8 mouse cellular contexts compared by ENCODE assay signal in genomic region chr17:56302363-56302996, GRCm38 (mm10). TPM values are rescaled to one million over a fixed set of nuclear protein-coding genes. Genes with fewer than 3 reads are reported as not detected.
DNase-seq lines count a peak whose midpoint lies in the region; ATAC-seq and TF ChIP-seq lines count a peak whose summit lies in the region.

No protein-coding gene starts in this region.

- peak overlapping the region; percentile 15; the same call in 1 of the 2 replicates for H3K9ac ChIP-seq in ES-E14 (ENCODE audit: insufficient read depth, low read depth, low read length, poor library complexity, severe bottlenecking)
- no peak overlapping the region for H3K9ac ChIP-seq in forebrain, embryonic 15.5 days (replicated peaks)
- peak overlapping the region; percentile 24 for H3K9ac ChIP-seq in neural tube, embryonic 11.5 days (ENCODE audit: low read length)

- peaks cover 10% of the 10 kb centered on the region for H3K27me3 ChIP-seq in erythroblast, embryonic 14.5 days (ENCODE audit: control insufficient read depth)
- no peaks in the 10 kb centered on the region for H3K27me3 ChIP-seq in forebrain, embryonic 15.5 days
- H3K27me3 ChIP-seq in neural tube, embryonic 11.5 days (ENCODE audit: control insufficient read depth, insufficient read depth, low read length) = no peaks in the 10 kb centered on the region

- H3K36me3 ChIP-seq in erythroblast, embryonic 14.5 days (ENCODE audit: control insufficient read depth) = peaks cover 33% of the 10 kb centered on the region
- peaks cover 28% of the 10 kb centered on the region for H3K36me3 ChIP-seq in ES-E14 (ENCODE audit: control insufficient read depth, insufficient read depth, low read length, poor library complexity, severe bottlenecking)
- no peaks in the 10 kb centered on the region for H3K36me3 ChIP-seq in forebrain, embryonic 15.5 days
- H3K36me3 ChIP-seq in neural tube, embryonic 11.5 days (ENCODE audit: control insufficient read depth, insufficient read depth, low read length) = peaks cover 7% of the 10 kb centered on the region

- DNase-seq in ES-E14 (ENCODE audit: low read depth, low spot score) = no peak
- peak; percentile 70 to 82 for DNase-seq in kidney, postnatal 4 days
- peak; percentile 38 for DNase-seq in neural tube, embryonic 11.5 days (ENCODE audit: low spot score)
- no peak for DNase-seq in frontal cortex, postnatal 14 days (ENCODE audit: low spot score in 2 of 2)

- no peaks in the 10 kb centered on the region for H3K9me3 ChIP-seq in erythroblast, embryonic 14.5 days (ENCODE audit: control insufficient read depth, low read length)
- no peaks in the 10 kb centered on the region for H3K9me3 ChIP-seq in ES-E14 (ENCODE audit: control insufficient read depth, insufficient read depth, low read depth, low read length)
- no peaks in the 10 kb centered on the region for H3K9me3 ChIP-seq in forebrain, embryonic 15.5 days
- no peaks in the 10 kb centered on the region for H3K9me3 ChIP-seq in neural tube, embryonic 11.5 days (ENCODE audit: control insufficient read depth, low read length)

- H3K27ac ChIP-seq in ES-E14 (ENCODE audit: insufficient read depth, low read depth, low read length, poor library complexity, severe bottlenecking) = peak overlapping the region; percentile 61
- H3K27ac ChIP-seq in forebrain, embryonic 15.5 days (replicated peaks) = 0 out of 2 replicates have a peak overlapping the region, but pooled peaks have one; percentile 38
- peak overlapping the region; percentile 21; the same call in 1 of the 2 replicates for H3K27ac ChIP-seq in neural tube, embryonic 11.5 days (ENCODE audit: low read depth, low read length)

- in situ Hi-C loops in ES-E14 (cut with MboI; ENCODE audit: low sequenced_read_pairs in 2 of 2, unreplicated experiment in 2 of 2) = no loop called here

- no peak for ATAC-seq in erythroblast, adult 5-6 weeks (replicated peaks; ENCODE audit: low FRiP score, poor library complexity, severe bottlenecking)
- ATAC-seq in forebrain, embryonic 15.5 days (replicated peaks) = no peak
- ATAC-seq in neural tube, embryonic 11.5 days (ENCODE audit: insufficient read depth, low FRiP score, low TSS enrichment) = peak; percentile 17; the same call in 1 of the 2 replicates
- no peak for ATAC-seq in inflammation-experienced regulatory T-cells, adult 6 months

- H3K4me1 ChIP-seq in erythroblast, embryonic 14.5 days (ENCODE audit: control insufficient read depth) = peaks cover 54% of the 10 kb centered on the region
- peaks cover 4 to 35% of the 10 kb centered on the region in 2 experiments; a peak in 3 of 4 replicates for H3K4me1 ChIP-seq in ES-E14 (ENCODE audit: control insufficient read depth in 2 of 2, insufficient read depth in 2 of 2, low read length in 2 of 2, poor library complexity in 1 of 2)
- H3K4me1 ChIP-seq in forebrain, embryonic 15.5 days = peaks cover 29% of the 10 kb centered on the region
- peaks cover 28% of the 10 kb centered on the region for H3K4me1 ChIP-seq in neural tube, embryonic 11.5 days (ENCODE audit: control insufficient read depth, insufficient read depth, low read length)

- peak overlapping the region; percentile 95; the same call in 1 of the 2 replicates for H3K4me2 ChIP-seq in forebrain, embryonic 15.5 days (replicated peaks)
- peak overlapping the region; percentile 96 for H3K4me2 ChIP-seq in neural tube, embryonic 11.5 days (ENCODE audit: low read depth)

- H3K4me3 ChIP-seq in erythroblast, embryonic 14.5 days (replicated peaks) = peak overlapping the region; percentile 74
- peak overlapping the region; percentile 77 to 94; a peak in 3 of 4 replicates for H3K4me3 ChIP-seq in ES-E14 (ENCODE audit: insufficient read depth in 1 of 2, low read depth in 1 of 2, low read length in 2 of 2, poor library complexity in 1 of 2, severe bottlenecking in 1 of 2)
- no peak overlapping the region for H3K4me3 ChIP-seq in forebrain, embryonic 15.5 days
- H3K4me3 ChIP-seq in neural tube, embryonic 11.5 days (ENCODE audit: low read depth, low read length) = 0 out of 2 replicates have a peak overlapping the region, but pooled peaks have one; percentile 81

- WGBS in forebrain, embryonic 15.5 days = 22% methylated on average over 13 of the region's 13 CpGs
- WGBS in neural tube, embryonic 11.5 days = 26% methylated on average over 13 of the region's 13 CpGs

TF ChIP-seq in ES-E14, 5 proteins besides CTCF, POLR2A, EP300 and RAD21:
- TF ChIP-seq ZC3H11A (IDR thresholded peaks at IDR 0.05; ENCODE audit: borderline replicate concordance, low read depth, low read length) = no peak
- TF ChIP-seq CHD2 (IDR thresholded peaks at IDR 0.05; ENCODE audit: low read depth, low read length) = no peak
- no peak for TF ChIP-seq ZNF384 (IDR thresholded peaks at IDR 0.05; ENCODE audit: low read depth, low read length)
- no peak for TF ChIP-seq HCFC1 (IDR thresholded peaks at IDR 0.05; ENCODE audit: borderline replicate concordance, insufficient read depth, low read length)
- TF ChIP-seq MAFK (IDR thresholded peaks at IDR 0.05; ENCODE audit: insufficient read depth, low read depth, low read length) = no peak
TF ChIP-seq in ES-E14: peak in this region for 0.

RNA-seq across cellular contexts. Expression of gene Uhrf1, which starts 0.6 kb away (rescaled TPM):
- 30.4 and 30.5 TPM in 2 replicates for polyA plus RNA-seq in erythroblast, embryonic 14.5 days (2012)
- total RNA-seq in erythroblast, adult 5-6 weeks (2015; ENCODE audit: low replicate concordance) = 34.4 and 53.7 TPM in 2 replicates
- 66.2 and 103 TPM in 2 replicates for total RNA-seq in erythroblast, adult 5-6 weeks (2017; ENCODE audit: low replicate concordance)
- total RNA-seq in ES-E14 (2012; rRNA removed) = 238 and 265 TPM in 2 replicates
- 55.6 and 65.1 TPM in 2 replicates for polyA plus RNA-seq in forebrain, embryonic 15.5 days (2015; fragmentation: Nextera tagmentation; extraction: Ambion mirVana)
- 116 and 128 TPM in 2 replicates for polyA plus RNA-seq in neural tube, embryonic 11.5 days (2014; fragmentation: Nextera tagmentation; extraction: Ambion mirVana)
- 10 to 100 TPM in 1 of 3 experiments, 1 to 10 TPM in 2; 7.1 to 60.4 (median 9.6) TPM for polyA plus RNA-seq in inflammation-experienced regulatory T-cells, adult 6 months (2017; shearing (Covaris generic))

RNA-seq across cellular contexts. Expression of gene Arrdc5, which starts 2.4 kb away (rescaled TPM):
- not detected in 2 replicates for polyA plus RNA-seq in erythroblast, embryonic 14.5 days (2012)
- total RNA-seq in erythroblast, adult 5-6 weeks (2015; ENCODE audit: low replicate concordance) = not detected in 2 replicates
- not detected in 2 replicates for total RNA-seq in erythroblast, adult 5-6 weeks (2017; ENCODE audit: low replicate concordance)
- 0.21 TPM in 1 of 2 replicates, not detected in the other for total RNA-seq in ES-E14 (2012; rRNA removed)
- polyA plus RNA-seq in forebrain, embryonic 15.5 days (2015; fragmentation: Nextera tagmentation; extraction: Ambion mirVana) = not detected in 2 replicates
- not detected in 2 replicates for polyA plus RNA-seq in neural tube, embryonic 11.5 days (2014; fragmentation: Nextera tagmentation; extraction: Ambion mirVana)
- polyA plus RNA-seq in inflammation-experienced regulatory T-cells, adult 6 months (2017; shearing (Covaris generic)) = not detected

RNA-seq across cellular contexts. Expression of gene Plin3, which starts 9.8 kb away (rescaled TPM):
- 0.86 and 1.3 TPM in 2 replicates for polyA plus RNA-seq in erythroblast, embryonic 14.5 days (2012)
- 3.1 and 4.0 TPM in 2 replicates for total RNA-seq in erythroblast, adult 5-6 weeks (2015; ENCODE audit: low replicate concordance)
- 5.4 and 5.9 TPM in 2 replicates for total RNA-seq in erythroblast, adult 5-6 weeks (2017; ENCODE audit: low replicate concordance)
- 40.5 and 53.9 TPM in 2 replicates for total RNA-seq in ES-E14 (2012; rRNA removed)
- polyA plus RNA-seq in forebrain, embryonic 15.5 days (2015; fragmentation: Nextera tagmentation; extraction: Ambion mirVana) = 10.9 and 13.6 TPM in 2 replicates
- polyA plus RNA-seq in neural tube, embryonic 11.5 days (2014; fragmentation: Nextera tagmentation; extraction: Ambion mirVana) = 33.0 and 37.8 TPM in 2 replicates
- 10 to 100 TPM; 25.6 to 28.7 (median 25.6) TPM for polyA plus RNA-seq in inflammation-experienced regulatory T-cells, adult 6 months (2017; shearing (Covaris generic))

RNA-seq across cellular contexts. Expression of gene Kdm4b, which starts 23.4 kb away (rescaled TPM):
- polyA plus RNA-seq in erythroblast, embryonic 14.5 days (2012) = 1.1 and 2.2 TPM in 2 replicates
- total RNA-seq in erythroblast, adult 5-6 weeks (2015; ENCODE audit: low replicate concordance) = 1.7 and 5.0 TPM in 2 replicates
- total RNA-seq in erythroblast, adult 5-6 weeks (2017; ENCODE audit: low replicate concordance) = 2.9 and 3.5 TPM in 2 replicates
- 21.1 and 43.7 TPM in 2 replicates for total RNA-seq in ES-E14 (2012; rRNA removed)
- polyA plus RNA-seq in forebrain, embryonic 15.5 days (2015; fragmentation: Nextera tagmentation; extraction: Ambion mirVana) = 81.2 and 81.5 TPM in 2 replicates
- 53.5 and 59.9 TPM in 2 replicates for polyA plus RNA-seq in neural tube, embryonic 11.5 days (2014; fragmentation: Nextera tagmentation; extraction: Ambion mirVana)
- 1 to 10 TPM; 3.2 to 8.4 (median 8.0) TPM for polyA plus RNA-seq in inflammation-experienced regulatory T-cells, adult 6 months (2017; shearing (Covaris generic))

RNA-seq across cellular contexts. Expression of gene Ticam1, which starts 25.9 kb away (rescaled TPM):
- 0.90 and 0.96 TPM in 2 replicates for polyA plus RNA-seq in erythroblast, embryonic 14.5 days (2012)
- 2.5 and 5.0 TPM in 2 replicates for total RNA-seq in erythroblast, adult 5-6 weeks (2015; ENCODE audit: low replicate concordance)
- 1.3 and 2.8 TPM in 2 replicates for total RNA-seq in erythroblast, adult 5-6 weeks (2017; ENCODE audit: low replicate concordance)
- total RNA-seq in ES-E14 (2012; rRNA removed) = 2.4 and 2.8 TPM in 2 replicates
- 1.3 and 1.7 TPM in 2 replicates for polyA plus RNA-seq in forebrain, embryonic 15.5 days (2015; fragmentation: Nextera tagmentation; extraction: Ambion mirVana)
- polyA plus RNA-seq in neural tube, embryonic 11.5 days (2014; fragmentation: Nextera tagmentation; extraction: Ambion mirVana) = 2.4 and 2.5 TPM in 2 replicates
- 10 to 100 TPM in 1 of 3 experiments, 1 to 10 TPM in 2; 8.1 to 11.5 (median 8.7) TPM for polyA plus RNA-seq in inflammation-experienced regulatory T-cells, adult 6 months (2017; shearing (Covaris generic))

Comparison
In these comparisons a context has a peak if more than half of its experiments do, and no peak if none do; other contexts are left out.
1. DNase-seq: peak in kidney, postnatal 4 days (2 of 2) and neural tube, embryonic 11.5 days (single experiment); none in ES-E14 (single experiment) and frontal cortex, postnatal 14 days (0 of 2).
2. Peak in every context shown above with its lines, with median percentiles within 50 percentile points of each other: H3K27ac ChIP-seq.